21 mouse cellular contexts compared by ENCODE assay signal in genomic region chr1:33640089-33640488, GRCm38 (mm10). TPM values are rescaled to one million over a fixed set of nuclear protein-coding genes. Genes with fewer than 3 reads are reported as not detected.
A peak's percentile ranks its signal among the peaks of the same experiment; 100 is the strongest.
DNase-seq lines count a peak whose midpoint lies in the region; ATAC-seq and TF ChIP-seq lines count a peak whose summit lies in the region.
"Had no signal": no experiment of that assay in that cellular context is flagged by ENCODE, and none has a peak within 500 bp of the region (broad histone marks: within the 10 kb centered on the region; RNA-seq: fewer than 3 reads in every experiment).

No protein-coding gene starts in this region.

- peaks cover 46% of the 10 kb centered on the region for H3K4me1 ChIP-seq in liver, embryonic 12.5 days
- H3K4me1 ChIP-seq in liver, embryonic 11.5 days (replicated peaks; ENCODE audit: control insufficient read depth, insufficient read depth, low read length), result 0 out of 2 replicates have a peak, but pooled peaks cover 2% of the 10 kb centered on the region
- peaks cover 25% of the 10 kb centered on the region for H3K4me1 ChIP-seq in liver, embryonic 15.5 days (replicated peaks)
- H3K4me1 ChIP-seq in liver, postnatal 0 days (ENCODE audit: insufficient read depth), result no peaks in the 10 kb centered on the region
- H3K4me1 ChIP-seq: embryonic facial prominence, embryonic 13.5 days; embryonic facial prominence, embryonic 15.5 days; forebrain, embryonic 10.5 days; forebrain, embryonic 12.5 days had no signal

- peaks cover 88% of the 10 kb centered on the region for H3K36me3 ChIP-seq in liver, embryonic 12.5 days
- H3K36me3 ChIP-seq in liver, embryonic 11.5 days (ENCODE audit: control insufficient read depth, insufficient read depth, low read length), result peaks cover 31% of the 10 kb centered on the region
- peaks cover 82% of the 10 kb centered on the region for H3K36me3 ChIP-seq in liver, embryonic 15.5 days (replicated peaks)
- peaks cover 41% of the 10 kb centered on the region for H3K36me3 ChIP-seq in liver, postnatal 0 days (replicated peaks; ENCODE audit: insufficient read depth, low read length)

- WGBS in liver, embryonic 12.5 days (ENCODE audit: insufficient replicate concordance), result 89% methylated on average over 5 of the region's 5 CpGs
- WGBS in liver, embryonic 11.5 days, result 91% methylated on average over 5 of the region's 5 CpGs
- WGBS in liver, embryonic 15.5 days (ENCODE audit: insufficient replicate concordance), result 90% methylated on average over 5 of the region's 5 CpGs
- 88% methylated on average over 5 of the region's 5 CpGs for WGBS in liver, postnatal 0 days (ENCODE audit: insufficient replicate concordance)

- H3K9ac ChIP-seq in liver, embryonic 12.5 days, result no peak overlapping the region
- no peak overlapping the region for H3K9ac ChIP-seq in liver, embryonic 11.5 days (ENCODE audit: low read depth, low read length)
- H3K9ac ChIP-seq in liver, embryonic 15.5 days, result no peak overlapping the region
- H3K9ac ChIP-seq in liver, postnatal 0 days (replicated peaks), result no peak overlapping the region
- H3K9ac ChIP-seq: embryonic facial prominence, embryonic 13.5 days; embryonic facial prominence, embryonic 15.5 days; forebrain, embryonic 12.5 days had no signal

- DNase-seq in liver, embryonic 11.5 days (ENCODE audit: low spot score), result no peak
- no peak for DNase-seq in liver, postnatal 0 days
- DNase-seq: adrenal gland, adult 2 months; adrenal gland, postnatal 10 days; adrenal gland, postnatal 25 days; cerebellum, adult 11 months; cerebellum, adult 18-20 months; cerebellum, adult 8-10 months; cerebellum, adult 9-11 months; cerebellum, postnatal 14 days; cerebellum, postnatal 36 days; embryo, embryonic 11 days had no signal

- ATAC-seq in liver, embryonic 12.5 days, result no peak
- ATAC-seq in liver, embryonic 11.5 days (replicated peaks; ENCODE audit: low FRiP score), result no peak
- ATAC-seq in liver, embryonic 15.5 days (ENCODE audit: insufficient read depth), result no peak
- ATAC-seq in liver, postnatal 0 days, result no peak
- ATAC-seq: forebrain, embryonic 14.5 days; forebrain, embryonic 16.5 days had no signal

- no peak overlapping the region for H3K4me2 ChIP-seq in liver, embryonic 12.5 days
- no peak overlapping the region for H3K4me2 ChIP-seq in liver, embryonic 11.5 days
- H3K4me2 ChIP-seq in liver, embryonic 15.5 days, result no peak overlapping the region
- no peak overlapping the region for H3K4me2 ChIP-seq in liver, postnatal 0 days (ENCODE audit: low read depth, low read length)
- H3K4me2 ChIP-seq: embryonic facial prominence, embryonic 13.5 days; embryonic facial prominence, embryonic 15.5 days; forebrain, embryonic 12.5 days had no signal

- H3K27me3 ChIP-seq in liver, embryonic 12.5 days (replicated peaks), result no peaks in the 10 kb centered on the region
- no peaks in the 10 kb centered on the region for H3K27me3 ChIP-seq in liver, embryonic 11.5 days (replicated peaks; ENCODE audit: control insufficient read depth, insufficient read depth, low read length)
- H3K27me3 ChIP-seq in liver, embryonic 15.5 days, result no peaks in the 10 kb centered on the region
- H3K27me3 ChIP-seq in liver, postnatal 0 days (ENCODE audit: insufficient read depth, low read length), result no peaks in the 10 kb centered on the region
- H3K27me3 ChIP-seq: embryonic facial prominence, embryonic 13.5 days; embryonic facial prominence, embryonic 15.5 days; forebrain, embryonic 12.5 days had no signal

- TF ChIP-seq CTCF in liver, postnatal 0 days (IDR thresholded peaks at IDR 0.05; ENCODE audit: low read depth), result no peak

- no peak overlapping the region for H3K4me3 ChIP-seq in liver, embryonic 12.5 days
- H3K4me3 ChIP-seq in liver, embryonic 11.5 days (ENCODE audit: low read depth, low read length), result no peak overlapping the region
- H3K4me3 ChIP-seq in liver, embryonic 15.5 days (replicated peaks), result no peak overlapping the region
- no peak overlapping the region for H3K4me3 ChIP-seq in liver, postnatal 0 days (ENCODE audit: low read depth, low read length)
- H3K4me3 ChIP-seq: embryonic facial prominence, embryonic 13.5 days; embryonic facial prominence, embryonic 15.5 days; erythroblast, embryonic 14.5 days; forebrain, embryonic 10.5 days; forebrain, embryonic 12.5 days had no signal

- H3K9me3 ChIP-seq in liver, embryonic 12.5 days (replicated peaks), result peaks cover 7% of the 10 kb centered on the region; the same call in 1 of the 2 replicates
- H3K9me3 ChIP-seq in liver, embryonic 11.5 days (ENCODE audit: control insufficient read depth, low read length), result no peaks in the 10 kb centered on the region
- no peaks in the 10 kb centered on the region for H3K9me3 ChIP-seq in liver, embryonic 15.5 days (replicated peaks)
- H3K9me3 ChIP-seq in liver, postnatal 0 days (ENCODE audit: low read length), result no peaks in the 10 kb centered on the region
- H3K9me3 ChIP-seq: embryonic facial prominence, embryonic 13.5 days; embryonic facial prominence, embryonic 15.5 days; forebrain, embryonic 12.5 days had no signal

- TF ChIP-seq EP300 in liver, postnatal 0 days (IDR thresholded peaks at IDR 0.05; ENCODE audit: low read depth), result no peak

- H3K27ac ChIP-seq in liver, embryonic 12.5 days, result peak overlapping the region; percentile 31; the same call in 1 of the 2 replicates
- H3K27ac ChIP-seq in liver, embryonic 11.5 days (ENCODE audit: low read depth, low read length), result no peak overlapping the region
- 0 out of 2 replicates have a peak overlapping the region, but pooled peaks have one; percentile 56 for H3K27ac ChIP-seq in liver, embryonic 15.5 days (replicated peaks)
- no peak overlapping the region for H3K27ac ChIP-seq in liver, postnatal 0 days (ENCODE audit: low read depth)
- H3K27ac ChIP-seq: embryonic facial prominence, embryonic 13.5 days; embryonic facial prominence, embryonic 15.5 days; forebrain, embryonic 10.5 days; forebrain, embryonic 12.5 days had no signal

RNA-seq across cellular contexts. Expression of gene Prim2, which starts 29.5 kb away (rescaled TPM):
- 49.2 and 50.0 TPM in 2 replicates for polyA plus RNA-seq in liver, embryonic 12.5 days (2016; fragmentation: Nextera tagmentation; extraction: Ambion mirVana)
- 62.7 and 65.4 TPM in 2 replicates for polyA plus RNA-seq in liver, embryonic 11.5 days (2014; fragmentation: Nextera tagmentation; extraction: Ambion mirVana)
- 33.4 and 34.4 TPM in 2 replicates for polyA plus RNA-seq in liver, embryonic 15.5 days (2015; fragmentation: Nextera tagmentation; extraction: Ambion mirVana)
- polyA plus RNA-seq in liver, postnatal 0 days (2015; fragmentation: Nextera tagmentation; extraction: Ambion mirVana), result 14.1 and 15.7 TPM in 2 replicates

Comparison
In these comparisons a context has a peak if more than half of its experiments do, and no peak if none do; other contexts are left out.
1. H3K27ac ChIP-seq: peak in liver, embryonic 12.5 days (single experiment) and liver, embryonic 15.5 days (single experiment); none in liver, embryonic 11.5 days (single experiment) and liver, postnatal 0 days (single experiment).